Mouse (Mus musculus): ENCODE results near the gene 1700061G19Rik. TPM values are rescaled to one million over a fixed set of nuclear protein-coding genes. Genes with fewer than 3 reads are reported as not detected.

1700061G19Rik gene
- not detected in 4 replicates for total RNA-seq (2023; ENCODE audit: inconsistent age)

DNA sequence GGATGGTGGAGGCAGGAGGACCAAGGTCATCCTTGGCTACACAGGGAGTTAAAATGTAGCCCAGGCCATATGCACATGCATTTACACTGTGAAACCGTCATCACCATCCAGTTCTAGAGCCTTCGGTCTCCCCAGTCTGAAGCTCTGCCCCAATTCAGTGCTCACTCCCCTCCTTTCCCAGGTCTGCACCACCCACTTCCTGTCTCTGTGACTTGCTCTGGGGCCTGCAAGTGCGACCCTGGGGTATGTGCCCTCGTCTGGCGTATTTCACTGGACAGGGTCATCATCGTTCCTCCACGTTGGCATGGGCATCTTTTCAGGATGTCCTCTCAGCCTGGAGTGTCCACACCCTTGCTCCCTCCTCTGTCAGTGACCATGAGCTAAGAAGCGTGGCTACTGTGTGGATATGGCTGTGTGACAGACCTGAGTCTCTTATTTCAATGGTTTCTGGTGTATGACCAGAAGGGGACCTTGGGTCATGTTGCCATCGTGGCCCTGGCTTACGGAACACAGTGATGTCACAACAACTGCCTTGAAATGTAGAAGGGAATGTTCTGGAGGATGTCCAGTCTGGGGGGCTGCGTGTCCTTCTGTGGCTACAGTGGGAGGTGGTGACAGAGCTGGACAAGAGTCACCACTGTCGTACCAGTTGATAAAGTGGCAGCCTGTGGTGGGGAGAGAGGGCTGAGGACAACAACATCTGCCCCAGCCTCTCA, at the start of gene 1700061G19Rik:
Gene 1700061G19Rik, plus strand, starts transcription at position 542 of the 716 bp plus-strand sequence.

DNA sequence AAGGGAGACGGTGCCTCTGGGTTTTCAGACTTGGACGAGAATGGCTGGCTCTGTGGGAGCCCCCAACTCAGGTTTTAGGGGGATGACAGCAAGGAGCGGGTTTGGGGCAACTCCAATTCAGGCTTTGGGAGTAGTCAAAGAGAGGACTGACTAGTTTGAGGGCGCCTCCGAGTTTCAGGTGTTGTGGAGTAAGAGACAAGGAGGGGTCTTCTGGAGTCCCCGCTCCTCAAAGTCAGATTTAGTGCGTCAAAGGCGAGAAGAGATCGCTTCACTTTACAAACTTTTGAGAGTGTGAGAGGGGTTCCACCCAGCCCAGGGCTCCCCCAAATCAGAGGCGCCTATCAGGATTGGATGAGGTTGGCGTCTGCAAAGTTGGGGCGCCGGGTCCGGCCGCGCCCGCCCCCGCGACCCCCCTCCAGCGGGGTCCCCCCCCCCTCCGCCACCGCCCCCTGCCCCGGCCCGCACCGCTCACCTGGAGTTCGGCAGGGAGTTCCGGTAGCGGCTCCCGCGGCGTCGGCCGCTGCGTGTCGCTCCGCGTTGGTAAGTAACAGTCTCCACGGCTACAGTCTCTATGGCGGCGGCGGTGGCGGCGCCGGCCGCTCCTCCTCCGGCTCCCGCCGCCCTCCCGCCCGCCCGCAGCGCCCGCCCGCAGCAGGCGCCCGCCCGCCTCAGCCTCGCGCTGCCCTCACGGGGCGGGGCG, 44.7 kb upstream of the 1700061G19Rik start, which contains the start of gene Rfx2:
Gene Rfx2, minus strand, starts transcription at position 603 of the 700 bp plus-strand sequence.

DNA sequence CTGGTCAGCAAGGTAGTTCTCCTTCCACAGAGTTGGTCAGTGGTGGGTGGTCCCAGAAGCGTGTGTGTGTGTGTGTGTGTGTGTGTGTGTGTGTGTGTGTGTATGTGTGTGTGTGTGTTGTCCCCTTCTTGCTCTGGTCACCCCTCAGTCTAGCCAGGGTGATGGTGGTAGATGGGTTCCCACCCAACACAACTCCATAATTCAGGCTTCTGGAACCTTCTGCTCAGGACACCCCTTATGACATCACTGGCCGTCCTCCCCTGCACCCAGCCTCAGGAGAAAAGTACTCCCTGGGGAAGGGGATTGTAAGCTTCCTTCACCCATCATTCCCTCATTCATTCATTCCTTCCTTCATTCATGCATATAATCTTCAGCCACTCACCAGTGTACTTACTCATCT, 1.0 kb upstream of the 1700061G19Rik start, which contains the start of gene Acsbg2:
Gene Acsbg2, minus strand, starts transcription at position 211 of the 400 bp plus-strand sequence.

DNA sequence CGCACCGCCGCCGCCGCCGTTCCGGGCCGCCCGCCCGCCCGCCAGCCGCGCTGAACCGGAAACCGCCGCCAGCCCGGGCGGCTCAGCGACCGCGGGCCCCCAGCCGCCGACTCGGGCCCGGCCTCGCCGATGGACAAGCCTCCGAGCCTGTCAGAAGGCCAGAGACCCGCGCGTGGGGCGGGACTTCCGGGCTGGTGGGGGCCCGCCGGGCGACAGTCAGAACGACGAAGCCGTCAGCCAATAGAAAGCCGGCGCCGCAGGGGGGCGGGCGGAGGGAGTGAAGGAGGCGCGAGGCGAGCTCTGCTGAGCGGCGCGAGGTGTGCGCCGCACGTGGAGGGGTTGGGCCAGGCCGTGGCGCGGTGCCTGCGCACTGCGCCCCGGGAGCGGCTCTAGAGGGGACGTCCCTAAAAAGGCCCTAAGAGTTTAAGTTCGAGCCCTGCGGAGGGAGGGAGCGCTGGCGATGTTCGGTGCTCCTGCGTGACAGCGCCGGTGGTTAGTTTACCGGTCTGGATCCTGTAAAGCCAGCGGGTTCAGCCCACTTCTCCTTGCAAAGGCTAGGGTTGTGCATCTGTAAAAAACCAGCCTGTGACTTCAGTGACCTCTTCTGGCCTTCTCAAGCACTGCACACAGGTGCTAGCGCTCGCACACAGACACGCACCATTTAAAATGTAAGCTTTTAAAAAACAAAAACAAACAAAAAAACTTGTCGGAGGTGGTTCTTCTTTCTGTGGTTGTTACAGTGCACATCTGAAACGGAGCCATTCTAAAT, 60.3 kb downstream of the 1700061G19Rik start, which contains the start of gene Mllt1:
Gene Mllt1, minus strand, starts transcription at position 53 of the 769 bp plus-strand sequence.

Other genes starting within 250 kb of the 1700061G19Rik start
- gene Lonp1, start 248.6 kb upstream of the 1700061G19Rik start, total RNA-seq (2023; ENCODE audit: inconsistent age): 58.0 to 61.7 TPM (median 59.7 TPM) in 4 replicates
- gene Catsperd, start 247.3 kb upstream of the 1700061G19Rik start, total RNA-seq (2023; ENCODE audit: inconsistent age): not detected in 4 replicates
- gene Ranbp3, start 202.2 kb upstream of the 1700061G19Rik start, total RNA-seq (2023; ENCODE audit: inconsistent age): 94.6 to 110 TPM (median 99.9 TPM) in 4 replicates
- gene Ndufa11, start 157.7 kb upstream of the 1700061G19Rik start, total RNA-seq (2023; ENCODE audit: inconsistent age): 56.7 to 70.9 TPM (median 65.4 TPM) in 4 replicates
- gene Vmac, start 157.5 kb upstream of the 1700061G19Rik start, total RNA-seq (2023; ENCODE audit: inconsistent age): 10.8 to 21.5 TPM (median 16.6 TPM) in 4 replicates
- not detected in 4 replicates for gene Nrtn, start 117.9 kb upstream of the 1700061G19Rik start, total RNA-seq (2023; ENCODE audit: inconsistent age)
- gene Dus3l, start 110.7 kb upstream of the 1700061G19Rik start, total RNA-seq (2023; ENCODE audit: inconsistent age): 76.9 to 84.0 TPM (median 81.5 TPM) in 4 replicates
- gene Prr22, start 105.2 kb upstream of the 1700061G19Rik start, total RNA-seq (2023; ENCODE audit: inconsistent age): 0.35 to 1.5 TPM (median 1.3 TPM) in 4 replicates
- 11.4 to 13.3 TPM (median 11.9 TPM) in 4 replicates for gene Rfx2, start 44.5 kb upstream of the 1700061G19Rik start, total RNA-seq (2023; ENCODE audit: inconsistent age)
- gene Acsbg2, start 1.0 kb upstream of the 1700061G19Rik start, total RNA-seq (2023; ENCODE audit: inconsistent age): not detected in 4 replicates
- gene Mllt1, start 59.9 kb downstream of the 1700061G19Rik start, total RNA-seq (2023; ENCODE audit: inconsistent age): 35.8 to 37.4 TPM (median 36.8 TPM) in 4 replicates
- gene Acer1, start 106.6 kb downstream of the 1700061G19Rik start, total RNA-seq (2023; ENCODE audit: inconsistent age): not detected in 4 replicates
- gene Clpp, start 114.8 kb downstream of the 1700061G19Rik start, total RNA-seq (2023; ENCODE audit: inconsistent age): 28.2 to 36.9 TPM (median 32.1 TPM) in 4 replicates
- gene Alkbh7, start 121.9 kb downstream of the 1700061G19Rik start, total RNA-seq (2023; ENCODE audit: inconsistent age): 11.9 to 19.9 TPM (median 17.6 TPM) in 4 replicates
- 1.7 to 2.1 TPM in 2 of 4 replicates, not detected in the others for gene Pspn, start 124.5 kb downstream of the 1700061G19Rik start, total RNA-seq (2023; ENCODE audit: inconsistent age)
- gene Gtf2f1, start 135.8 kb downstream of the 1700061G19Rik start, total RNA-seq (2023; ENCODE audit: inconsistent age): 62.0 to 67.8 TPM (median 67.0 TPM) in 4 replicates
- gene Gm17949, start 136.0 kb downstream of the 1700061G19Rik start, total RNA-seq (2023; ENCODE audit: inconsistent age): 0.48 TPM in 1 of 4 replicates, not detected in the others
- gene Khsrp, start 156.0 kb downstream of the 1700061G19Rik start, total RNA-seq (2023; ENCODE audit: inconsistent age): 135 to 137 TPM (median 137 TPM) in 4 replicates
- gene Slc25a41, start 166.2 kb downstream of the 1700061G19Rik start, total RNA-seq (2023; ENCODE audit: inconsistent age): not detected in 4 replicates
- gene Crb3, start 183.6 kb downstream of the 1700061G19Rik start, total RNA-seq (2023; ENCODE audit: inconsistent age): 12.1 to 17.9 TPM (median 15.4 TPM) in 4 replicates
- 15.2 to 25.1 TPM (median 18.8 TPM) in 4 replicates for gene Slc25a23, start 184.4 kb downstream of the 1700061G19Rik start, total RNA-seq (2023; ENCODE audit: inconsistent age)
- gene Dennd1c, start 203.0 kb downstream of the 1700061G19Rik start, total RNA-seq (2023; ENCODE audit: inconsistent age): 148 to 162 TPM (median 151 TPM) in 4 replicates
- 0.22 to 0.36 TPM (median 0.24 TPM) in 3 of 4 replicates, not detected in the other for gene Tubb4a, start 212.3 kb downstream of the 1700061G19Rik start, total RNA-seq (2023; ENCODE audit: inconsistent age)
- 0.93 to 1.2 TPM in 2 of 4 replicates, not detected in the others for gene Tnfsf9, start 229.8 kb downstream of the 1700061G19Rik start, total RNA-seq (2023; ENCODE audit: inconsistent age)

Measured in B cell, adult (primary cell).